ENCODE assay signal across 29 mouse cellular contexts in the genomic region with DNA sequence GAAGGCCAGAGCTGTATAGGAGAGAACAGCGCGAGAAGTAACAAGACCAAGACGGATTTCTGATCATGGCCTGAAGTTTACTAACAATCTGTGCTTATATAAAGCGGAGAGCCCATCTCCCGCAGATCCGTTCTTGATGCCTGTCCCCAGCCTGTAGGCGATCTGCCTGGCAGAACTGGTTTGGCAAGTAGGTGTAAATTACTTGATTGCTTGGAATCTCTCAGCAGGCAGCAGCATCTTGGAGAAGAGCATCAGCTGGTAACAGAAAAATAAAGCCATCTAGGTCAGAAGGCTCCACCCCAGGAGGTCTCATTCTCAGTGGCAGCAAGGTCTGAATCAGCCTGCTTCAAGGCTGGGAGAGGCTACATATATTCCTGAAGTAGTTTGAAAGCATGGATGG.
DNase-seq lines count a peak whose midpoint lies in the region; ATAC-seq lines count a peak whose summit lies in the region.
"Had no signal": no experiment of that assay in that cellular context is flagged by ENCODE, and none has a peak within 500 bp of the region (broad histone marks: within the 10 kb centered on the region; RNA-seq: fewer than 3 reads in every experiment).

No protein-coding gene starts in this region.

- H3K9me3 ChIP-seq in neural tube, embryonic 15.5 days (replicated peaks) = no peaks in the 10 kb centered on the region
- no peaks in the 10 kb centered on the region for H3K9me3 ChIP-seq in embryonic facial prominence, embryonic 14.5 days (ENCODE audit: control insufficient read depth, low read length)
- H3K9me3 ChIP-seq: embryonic facial prominence, embryonic 13.5 days; forebrain, embryonic 13.5 days; kidney, embryonic 15.5 days; limb, embryonic 10.5 days; liver, embryonic 15.5 days; midbrain, embryonic 15.5 days had no signal

- H3K4me1 ChIP-seq in neural tube, embryonic 15.5 days = no peaks in the 10 kb centered on the region
- no peaks in the 10 kb centered on the region for H3K4me1 ChIP-seq in embryonic facial prominence, embryonic 14.5 days (ENCODE audit: control insufficient read depth, insufficient read depth, low read length)
- H3K4me1 ChIP-seq: forebrain, embryonic 13.5 days; kidney, embryonic 15.5 days; liver, embryonic 15.5 days; midbrain, embryonic 15.5 days had no signal

- H3K9ac ChIP-seq in neural tube, embryonic 15.5 days (replicated peaks) = no peak overlapping the region
- H3K9ac ChIP-seq in embryonic facial prominence, embryonic 14.5 days (ENCODE audit: low read depth, low read length) = no peak overlapping the region
- H3K9ac ChIP-seq: embryonic facial prominence, embryonic 13.5 days; forebrain, embryonic 13.5 days; kidney, embryonic 15.5 days; liver, embryonic 15.5 days; midbrain, embryonic 15.5 days had no signal

- DNase-seq in embryo, embryonic 10 days (ENCODE audit: low spot score) = peak; percentile 32
- DNase-seq in embryo, embryonic 11 days = no peak
- peak; percentile 14 for DNase-seq in neural tube, embryonic 10.5 days (ENCODE audit: extremely low spot score, low spot score)
- peak; percentile 18 for DNase-seq in brain, adult 2 months (ENCODE audit: low read depth, low spot score)
- peak; percentile 66 for DNase-seq in embryonic facial prominence, embryonic 14.5 days (ENCODE audit: low spot score)
- DNase-seq in urinary bladder, adult 18-20 months (ENCODE audit: low spot score in 2 of 2) = no peak
- no peak for DNase-seq in left cerebral cortex, adult 11 months (ENCODE audit: low spot score)
- DNase-seq: adrenal gland, postnatal 10 days; cerebellum, adult 11 months; cerebellum, postnatal 36 days; gastrocnemius, postnatal 10 days; heart, adult 11 months; kidney, postnatal 4 days; liver; right cerebral cortex, postnatal 25 days; spleen, adult 18-20 months; thymus, postnatal 36 days had no signal

- no peak overlapping the region for H3K4me2 ChIP-seq in neural tube, embryonic 15.5 days
- no peak overlapping the region for H3K4me2 ChIP-seq in embryonic facial prominence, embryonic 14.5 days (ENCODE audit: low read depth, low read length)
- H3K4me2 ChIP-seq: embryonic facial prominence, embryonic 13.5 days; forebrain, embryonic 13.5 days; heart, embryonic 11.5 days; kidney, embryonic 15.5 days; liver, embryonic 15.5 days; midbrain, embryonic 15.5 days had no signal

- no peaks in the 10 kb centered on the region for H3K36me3 ChIP-seq in neural tube, embryonic 15.5 days
- H3K36me3 ChIP-seq in embryonic facial prominence, embryonic 14.5 days (ENCODE audit: control insufficient read depth, insufficient read depth, low read length) = no peaks in the 10 kb centered on the region
- H3K36me3 ChIP-seq: embryonic facial prominence, embryonic 13.5 days; kidney, embryonic 15.5 days; limb, embryonic 10.5 days; liver, embryonic 15.5 days; midbrain, embryonic 15.5 days had no signal

- H3K27ac ChIP-seq in neural tube, embryonic 15.5 days (replicated peaks) = no peak overlapping the region
- no peak overlapping the region for H3K27ac ChIP-seq in embryonic facial prominence, embryonic 14.5 days (replicated peaks; ENCODE audit: low read depth, low read length)
- H3K27ac ChIP-seq: embryonic facial prominence, embryonic 13.5 days; forebrain, embryonic 13.5 days; kidney, embryonic 15.5 days; left cerebral cortex, adult 2 months; limb, embryonic 10.5 days; liver, embryonic 15.5 days; macrophage; midbrain, embryonic 15.5 days had no signal

- ATAC-seq in neural tube, embryonic 15.5 days (ENCODE audit: low FRiP score) = no peak
- no peak for ATAC-seq in embryonic facial prominence, embryonic 14.5 days (ENCODE audit: low read depth)
- ATAC-seq: forebrain, embryonic 13.5 days; intestine, postnatal 0 days; lung, postnatal 0 days; midbrain, embryonic 15.5 days had no signal

- no peak overlapping the region for H3K4me3 ChIP-seq in neural tube, embryonic 15.5 days (replicated peaks)
- no peak overlapping the region for H3K4me3 ChIP-seq in embryonic facial prominence, embryonic 14.5 days (ENCODE audit: low read depth, low read length)
- H3K4me3 ChIP-seq: embryonic facial prominence, embryonic 13.5 days; forebrain, embryonic 13.5 days; kidney, embryonic 15.5 days; left cerebral cortex, adult 2 months; limb, embryonic 10.5 days; liver, embryonic 15.5 days; midbrain, embryonic 15.5 days had no signal

- WGBS in neural tube, embryonic 15.5 days = 24% methylated on average over 7 of the region's 7 CpGs
- 51% methylated on average over 7 of the region's 7 CpGs for WGBS in embryonic facial prominence, embryonic 14.5 days

- H3K27me3 ChIP-seq in neural tube, embryonic 15.5 days (replicated peaks) = no peaks in the 10 kb centered on the region
- no peaks in the 10 kb centered on the region for H3K27me3 ChIP-seq in embryonic facial prominence, embryonic 14.5 days (replicated peaks; ENCODE audit: control insufficient read depth, insufficient read depth, low read length)
- H3K27me3 ChIP-seq: embryonic facial prominence, embryonic 13.5 days; forebrain, embryonic 13.5 days; kidney, embryonic 15.5 days; liver, embryonic 15.5 days; midbrain, embryonic 15.5 days had no signal

Comparison
In these comparisons a context has a peak if more than half of its experiments do, and no peak if none do; other contexts are left out.
1. DNase-seq: peak in embryo, embryonic 10 days (single experiment), neural tube, embryonic 10.5 days (single experiment), brain, adult 2 months (single experiment) and embryonic facial prominence, embryonic 14.5 days (single experiment); none in embryo, embryonic 11 days (single experiment), urinary bladder, adult 18-20 months (0 of 2) and left cerebral cortex, adult 11 months (single experiment).